Mouse (Mus musculus) kidney, postnatal 36 days (tissue): ENCODE data around the gene C1ql1.

ENCODE experiments used
- DNase-seq, 2 experiments: peaks; one replicate each; pipeline ENCODE4 v3.0.0; 2021 to 2022; ENCODE audit warnings: mixed read lengths in 2 of 2

The C1ql1 gene

GRCm38 (mm10) chr11:102898408-102898807, 48.1 kb downstream of the C1ql1 start:
- DNase-seq = no peak

GRCm38 (mm10) chr11:102896641-102897040, 49.8 kb downstream of the C1ql1 start:
- DNase-seq = no peak

- DNase-seq = no peak
These were observed 50.7 kb downstream of the C1ql1 start for GRCm38 (mm10) chr11:102895779-102896178.

GRCm38 (mm10) chr11:102894716-102895115, 51.8 kb downstream of the C1ql1 start:
- DNase-seq = no peak

- peak; percentile 88 to 89 for DNase-seq
These were observed 53.4 kb downstream of the C1ql1 start for GRCm38 (mm10) chr11:102893015-102893651.

- DNase-seq = no peak
These were observed 56.4 kb downstream of the C1ql1 start for GRCm38 (mm10) chr11:102890096-102890495.
